Mouse (Mus musculus) gastrocnemius, adult 8-10 months (tissue): ENCODE measurements at regions not wholly inside any gene's neighbourhood (a gene's known extent, or its start where the extent isn't known, plus 50 kb on each side); places are given as distances from the start of the nearest gene placed in this dataset.
A peak's percentile ranks its signal among the peaks of the same experiment; 100 is the strongest.

Experiments
- DNase-seq, 2 experiments: peaks; one replicate each; pipeline ENCODE4 v3.0.0; 2022; ENCODE audit warnings: low spot score in 2 of 2

DNA sequence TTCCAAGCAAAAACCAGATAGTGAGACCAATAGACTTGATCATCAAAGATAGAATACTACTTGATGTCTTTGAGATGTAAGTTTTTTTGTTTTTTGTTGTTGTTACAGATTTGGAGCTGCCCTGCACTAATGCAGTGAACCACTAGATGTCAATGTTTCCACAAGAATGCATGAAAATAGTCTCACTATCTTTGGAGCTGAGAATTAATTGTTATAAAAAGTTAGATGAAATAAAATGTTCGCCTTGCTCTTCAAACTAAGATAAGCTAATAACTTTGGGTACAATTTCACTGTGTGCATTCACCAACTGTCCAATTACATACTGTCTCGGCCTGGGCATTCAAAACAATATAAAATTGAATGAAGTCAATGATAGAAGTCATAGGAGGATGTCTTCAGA lies 223.2 kb upstream of the Agtr1b start:
- DNase-seq: no peak

DNA sequence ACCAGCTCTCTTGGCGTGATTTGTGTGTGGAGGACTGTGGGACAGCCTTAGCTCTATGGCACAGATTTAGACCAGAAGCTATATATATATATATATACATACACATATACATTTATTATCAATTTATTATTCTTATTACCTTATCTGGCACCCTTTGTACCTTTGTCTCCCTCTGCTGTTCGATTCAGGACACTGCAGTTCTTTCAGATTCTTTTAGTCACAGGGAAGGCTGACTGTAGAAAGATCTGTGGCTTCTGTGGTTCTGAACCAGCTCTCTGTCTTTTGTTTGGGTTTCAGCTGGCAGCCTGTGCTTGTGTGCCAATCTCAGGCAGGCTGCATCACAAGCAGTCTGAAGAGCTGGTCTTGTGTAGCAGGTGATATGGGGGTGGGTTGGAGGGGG lies 184.6 kb upstream of the Agtr1b start:
- no peak for DNase-seq

DNA sequence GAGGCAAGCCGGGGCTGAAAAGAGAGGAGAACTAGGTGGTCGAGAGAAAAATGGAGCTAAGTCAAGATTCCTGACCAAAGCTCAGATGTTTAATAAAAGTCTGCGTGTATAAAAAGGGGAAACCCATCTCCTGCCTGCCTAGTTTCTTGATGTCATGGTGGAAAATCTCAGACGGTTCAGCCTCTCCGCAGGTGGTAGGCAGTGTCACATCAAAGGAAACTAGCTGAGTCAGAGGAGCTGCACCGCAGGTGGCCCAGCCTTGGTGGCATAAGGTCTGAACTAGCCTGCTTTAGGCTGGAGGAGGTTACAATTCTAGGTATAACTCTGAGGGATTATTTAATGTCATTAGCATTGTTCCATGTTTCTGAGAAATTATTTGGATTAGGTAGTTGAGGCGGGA lies 177.0 kb upstream of the Agtr1b start:
- DNase-seq: no peak

DNA sequence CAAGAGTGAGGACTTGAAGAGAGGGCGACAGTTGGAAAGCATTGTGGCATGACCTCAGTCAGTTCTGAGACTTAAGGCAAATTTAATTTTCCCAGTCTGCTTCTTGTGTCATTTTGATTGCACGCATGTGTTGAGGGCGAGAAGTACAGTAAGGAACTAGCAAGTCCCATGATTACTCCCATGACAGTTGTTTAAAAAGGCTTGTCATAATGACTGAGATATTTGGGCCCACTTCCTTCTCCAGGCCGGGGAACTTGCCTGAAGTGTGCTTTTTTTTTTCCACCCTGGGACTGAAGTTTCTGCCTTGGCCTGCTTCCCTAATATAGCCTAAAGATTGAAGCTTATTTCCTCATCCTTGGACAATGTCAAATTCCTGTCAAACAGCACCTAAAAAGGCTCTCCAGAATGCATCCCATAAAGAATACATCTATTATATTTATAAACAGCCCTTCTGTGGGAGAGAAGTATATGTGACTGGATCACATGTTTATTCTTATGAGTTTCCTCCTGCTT lies 171.6 kb upstream of the Agtr1b start:
- DNase-seq: no peak

DNA sequence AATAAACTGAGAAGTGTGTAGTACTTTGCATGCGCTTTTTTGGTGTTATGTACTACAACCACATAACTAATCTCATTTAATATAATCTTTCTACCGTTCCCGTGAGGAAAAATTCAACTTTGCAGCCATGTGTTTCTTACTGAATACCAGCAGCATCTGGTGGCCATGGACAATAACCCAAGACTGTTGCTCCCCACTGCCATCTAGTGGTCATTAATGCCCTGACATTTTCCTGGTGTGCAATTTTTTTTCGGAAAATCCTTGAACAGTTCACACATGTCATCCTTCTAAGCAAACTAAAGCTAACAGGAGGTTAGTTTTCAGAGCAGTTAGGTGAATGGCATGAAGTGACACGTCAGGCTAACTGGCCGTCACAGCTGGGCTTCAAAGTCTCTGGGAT lies 153.8 kb upstream of the Agtr1b start:
- no peak for DNase-seq

DNA sequence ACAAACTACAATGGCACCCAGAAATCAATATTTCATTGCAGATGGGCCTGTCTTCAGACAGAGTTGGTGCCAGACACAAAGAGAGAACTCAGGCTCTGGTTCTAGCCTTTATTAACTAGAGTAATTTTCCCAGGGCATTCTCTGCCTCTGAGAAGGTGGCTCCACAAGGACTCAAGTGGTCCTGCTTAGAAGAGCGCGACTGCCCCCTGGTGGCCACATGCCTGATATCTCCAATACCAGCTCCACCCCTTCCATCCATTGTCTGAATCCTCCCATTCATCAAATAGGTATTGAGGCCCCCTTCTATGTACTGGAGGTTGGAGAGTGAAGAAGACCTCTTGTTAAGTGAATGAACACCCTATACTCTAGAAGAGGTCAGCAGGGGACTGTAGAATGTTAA lies 142.2 kb upstream of the Agtr1b start:
- peak; percentile 53 to 58 for DNase-seq

DNA sequence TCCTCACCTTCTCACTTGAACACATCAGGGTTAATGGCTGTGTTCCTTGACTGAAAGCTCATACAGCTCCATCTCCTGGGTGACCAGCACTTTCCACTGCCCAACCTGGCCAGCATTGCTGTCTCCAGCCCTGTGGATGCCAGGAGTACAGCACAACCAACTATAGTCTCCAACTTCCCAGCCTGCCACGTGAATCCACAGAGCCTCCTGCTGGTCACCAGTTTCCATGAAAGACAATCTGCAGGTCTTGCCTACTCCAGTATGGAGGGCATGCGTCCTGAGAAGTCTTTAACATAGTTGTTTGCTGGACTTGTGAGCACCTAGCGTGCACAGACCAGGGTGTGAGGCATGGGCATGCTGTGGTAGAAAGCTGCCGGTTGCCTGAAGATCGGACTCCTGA lies 138.6 kb upstream of the Agtr1b start:
- no peak for DNase-seq
